Mouse (Mus musculus): ENCODE data around the gene Gm10309.

DNA sequence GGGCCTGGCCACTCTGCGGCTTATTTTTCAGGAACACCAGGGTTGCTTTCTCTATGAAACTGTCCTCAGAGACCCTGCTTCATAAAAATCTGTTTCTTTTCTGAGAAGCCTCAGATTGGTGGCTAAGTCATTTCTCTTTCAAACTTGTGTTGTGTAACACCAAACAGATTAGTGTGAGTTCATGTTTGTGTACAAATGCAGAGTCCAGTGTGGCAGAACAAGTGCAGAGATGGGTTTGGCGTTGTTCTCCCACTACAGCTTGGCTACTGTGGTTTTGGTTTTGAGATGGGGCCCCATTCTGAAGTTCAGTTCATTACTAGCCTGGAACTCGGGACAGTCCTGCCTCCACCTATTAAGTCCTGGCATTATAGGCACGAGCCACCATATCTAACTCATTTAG, 7.7 kb downstream of the Gm10309 start:
- TF ChIP-seq USF1 (IDR thresholded peaks at IDR 0.05; ENCODE audit: low read depth, low read length) (no peak), NRF1 (IDR thresholded peaks at IDR 0.05; ENCODE audit: low read depth, low read length) (no peak), POLR2AphosphoS2 (IDR thresholded peaks at IDR 0.05; ENCODE audit: low read depth, low read length) (no peak), CTCF (conservative IDR thresholded peaks at IDR 0.05 in 1 of 2, IDR thresholded peaks at IDR 0.05 in 1 of 2; ENCODE audit: low read depth in 2 of 2, low read length in 2 of 2) (no peak), ZC3H11A (IDR thresholded peaks at IDR 0.05; ENCODE audit: low read depth, low read length) (no peak), PAX5 (IDR thresholded peaks at IDR 0.05; ENCODE audit: low read length) (no peak), NELFE (IDR thresholded peaks at IDR 0.05; ENCODE audit: low read depth, low read length) (no peak), HCFC1 (IDR thresholded peaks at IDR 0.05; ENCODE audit: low read depth, low read length) (no peak), EP300 (IDR thresholded peaks at IDR 0.05; ENCODE audit: low read length) (no peak), CHD1 (IDR thresholded peaks at IDR 0.05; ENCODE audit: low read depth, low read length) (no peak), IRF4 (IDR thresholded peaks at IDR 0.05; ENCODE audit: low read depth, low read length) (no peak), POLR2A (IDR thresholded peaks at IDR 0.05; ENCODE audit: low read depth, low read length) (no peak)
